Mouse (Mus musculus): ENCODE data around the gene Mpz.

Mpz gene

DNA sequence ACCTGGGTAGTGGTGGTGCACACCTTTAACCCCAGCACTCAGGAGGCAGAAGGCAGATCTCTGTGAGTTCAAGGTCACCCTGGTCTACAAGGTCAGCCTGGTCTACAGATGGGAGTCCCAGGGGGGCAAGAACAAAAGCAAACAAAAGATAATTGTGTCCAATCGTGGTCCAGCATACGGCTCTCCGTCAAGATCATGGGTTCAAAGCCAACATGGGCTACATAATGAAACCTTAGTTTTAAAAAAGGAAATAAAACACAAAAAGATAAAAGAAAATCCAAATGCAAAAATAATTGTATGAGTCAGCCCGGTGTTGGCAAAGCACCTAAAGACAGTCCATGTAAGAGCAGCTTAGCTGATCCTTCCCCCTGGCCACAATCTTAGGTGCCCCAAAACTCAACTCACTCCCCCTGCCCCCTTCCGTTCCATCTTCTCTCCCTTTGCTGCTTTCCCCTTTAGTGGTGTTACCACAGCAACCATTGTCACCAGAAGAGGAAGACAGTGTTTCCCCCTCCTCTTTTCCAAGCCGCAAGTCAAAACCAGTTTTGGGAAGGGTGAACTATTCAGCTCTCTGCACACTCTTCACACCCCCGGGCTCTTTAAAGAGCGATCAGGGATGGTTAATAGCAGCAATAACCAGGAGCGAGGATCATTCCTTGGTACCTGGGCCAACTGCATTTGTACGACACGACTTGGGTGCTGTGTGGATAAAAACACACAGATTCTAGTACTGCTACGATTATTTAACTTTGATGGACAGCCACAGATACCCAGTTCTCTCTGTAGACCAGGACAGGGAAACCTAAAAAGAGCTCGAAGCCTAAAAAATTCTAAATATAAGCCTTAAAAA is 37.6 kb downstream of the Mpz start:
- DNase-seq (ENCODE audit: low spot score in 2 of 2), result no peak

GRCm38 (mm10) chr1:171189046-171189445 is 38.5 kb downstream of the Mpz start:
- no peak for DNase-seq (ENCODE audit: low spot score in 2 of 2)

DNA sequence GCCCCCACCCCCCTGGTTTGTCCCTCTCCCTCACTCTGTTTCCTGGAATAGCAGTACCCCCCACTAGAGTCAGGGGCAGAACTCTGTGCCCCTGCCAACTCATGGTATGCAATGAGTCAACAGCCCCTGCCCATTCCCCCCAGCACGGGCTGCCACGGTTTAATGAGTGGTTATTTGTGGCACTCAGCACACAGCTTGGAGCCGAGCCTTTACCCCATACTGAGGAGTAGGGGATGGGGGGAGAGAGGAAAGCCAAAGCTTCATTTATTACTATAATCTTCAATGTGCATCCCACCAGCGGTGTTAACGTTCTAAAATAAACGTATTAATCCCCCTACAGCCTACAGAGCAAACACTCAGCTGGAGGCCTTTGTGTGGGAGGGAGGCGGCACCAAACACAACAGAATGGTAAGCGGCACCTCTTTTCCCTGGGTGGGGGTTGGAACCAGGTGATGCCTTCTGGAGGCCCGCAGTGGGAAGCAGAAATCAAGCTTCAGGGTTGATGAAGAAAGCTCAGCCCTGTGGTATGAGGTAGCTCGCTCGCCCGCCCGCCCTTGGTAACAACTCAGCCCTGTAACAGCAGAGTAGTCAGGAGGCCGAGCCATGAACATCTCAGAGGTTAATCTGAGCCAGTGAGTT is 39.1 kb downstream of the Mpz start:
- DNase-seq (ENCODE audit: low spot score in 2 of 2), result no peak

- no peak for DNase-seq (ENCODE audit: low spot score in 2 of 2)
These were observed 40.3 kb downstream of the Mpz start for GRCm38 (mm10) chr1:171190832-171191231.

GRCm38 (mm10) chr1:171192283-171192682 is 41.8 kb downstream of the Mpz start:
- DNase-seq (ENCODE audit: low spot score in 2 of 2), result no peak

- DNase-seq (ENCODE audit: low spot score in 2 of 2), result no peak
These were observed 42.8 kb downstream of the Mpz start for GRCm38 (mm10) chr1:171193093-171193840.

DNA sequence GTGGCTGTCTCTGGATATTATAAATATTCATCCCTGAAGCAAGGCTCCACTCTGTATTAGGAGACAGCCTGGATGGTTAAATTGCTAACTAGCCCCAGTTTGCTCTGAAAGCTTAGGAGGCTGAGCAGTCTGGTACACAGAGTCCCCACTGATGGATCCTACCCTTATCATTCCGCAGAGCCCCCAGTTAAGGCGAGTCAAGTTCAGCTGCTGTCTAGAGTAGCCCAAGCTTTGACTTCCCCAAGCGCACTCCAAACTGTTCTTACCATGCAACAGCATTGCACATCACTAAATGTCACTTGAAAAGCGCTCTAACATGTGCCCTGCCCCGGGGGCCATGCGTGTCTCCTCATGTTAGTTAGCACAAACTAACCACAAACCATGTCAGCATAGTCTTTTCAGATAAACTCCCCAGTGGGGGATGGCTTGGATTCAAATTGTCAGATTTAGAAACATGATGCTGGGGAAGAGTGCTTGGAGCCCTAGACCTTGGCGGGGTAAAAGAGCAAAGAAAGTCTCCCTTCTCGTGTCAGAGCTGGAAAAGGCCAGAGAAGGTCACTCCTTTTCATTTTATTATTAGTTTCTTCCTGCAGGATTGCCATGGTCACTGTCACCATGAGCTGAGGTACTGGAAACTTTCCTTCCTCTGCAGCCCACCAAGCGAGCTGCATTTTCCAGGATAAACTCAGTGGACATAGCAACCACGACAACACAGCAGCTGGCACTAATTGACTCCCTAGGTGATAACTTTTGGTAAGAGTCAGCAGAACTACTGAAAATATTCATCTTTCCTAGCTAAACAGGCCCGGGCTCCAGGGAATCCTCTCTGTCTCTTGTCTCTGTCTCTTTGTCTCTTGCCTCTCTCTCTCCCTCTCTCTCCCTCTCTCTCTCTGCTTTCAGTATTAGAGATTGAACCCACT is 43.7 kb downstream of the Mpz start:
- no peak for DNase-seq (ENCODE audit: low spot score in 2 of 2)

DNA sequence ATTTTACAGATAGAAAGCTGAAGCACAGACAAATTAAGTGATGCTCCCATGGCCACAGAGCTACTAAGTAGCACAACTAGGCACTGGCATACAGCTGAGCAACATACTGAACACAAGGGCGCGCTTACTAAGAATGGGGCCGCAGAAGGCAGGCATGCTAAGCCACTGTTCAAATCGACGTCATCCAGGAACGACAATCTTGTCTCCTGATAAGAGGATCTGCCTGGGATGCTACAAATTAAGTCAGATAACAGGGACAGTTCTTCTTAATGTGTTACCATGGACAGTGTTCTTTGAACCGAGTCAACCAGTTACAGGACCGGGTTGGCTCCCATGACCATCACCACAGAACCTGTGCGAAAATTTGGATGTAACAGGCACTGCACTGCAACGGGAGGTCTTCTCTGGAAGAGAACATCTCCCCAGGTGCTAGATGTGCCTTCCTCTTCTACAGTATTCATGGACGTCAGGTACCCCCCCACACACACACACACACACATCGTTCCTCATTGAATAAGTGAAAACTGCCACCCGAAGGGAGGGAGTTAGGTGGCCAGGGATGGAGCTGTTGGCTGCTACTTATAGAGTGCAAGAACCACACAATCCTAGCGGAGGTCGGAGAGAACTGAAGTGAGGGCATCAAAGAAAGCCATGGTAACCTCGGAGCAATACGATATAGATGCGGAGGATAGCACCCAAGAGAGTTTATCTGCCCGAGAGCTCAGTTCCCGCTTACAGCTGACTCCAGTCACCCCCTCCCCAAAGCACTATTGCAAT is 44.7 kb downstream of the Mpz start:
- DNase-seq (ENCODE audit: low spot score in 2 of 2), result no peak

DNA sequence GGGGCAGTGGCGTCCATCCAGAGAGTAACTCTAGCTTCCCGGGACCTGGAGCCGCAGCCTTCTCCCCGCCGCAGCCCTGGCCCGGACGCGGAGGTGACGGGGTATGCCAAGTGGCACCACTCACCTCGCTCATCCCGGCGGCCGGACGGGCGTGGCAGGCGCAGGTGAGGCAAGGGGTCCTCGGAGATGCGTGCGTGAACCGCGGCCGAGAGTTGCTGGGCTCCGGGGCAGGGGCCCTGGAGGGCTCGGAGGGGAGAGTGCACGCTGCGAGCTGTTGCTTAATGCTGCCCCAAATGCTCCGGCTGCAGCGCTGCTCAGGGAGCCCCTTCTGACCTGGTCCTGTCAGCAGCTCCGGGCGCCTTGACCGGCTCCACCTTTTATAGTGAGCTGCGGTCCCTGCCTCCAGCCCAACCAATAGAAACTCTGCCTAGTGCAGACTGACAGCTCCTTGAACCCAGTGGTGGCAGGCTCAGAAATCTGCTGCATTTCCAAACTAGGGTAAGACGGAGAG is 45.4 kb downstream of the Mpz start, which contains the start of gene Pcp4l1:
Pcp4l1 (minus strand) TSS at position 382 of the 511 bp plus-strand sequence.
- peak; percentile 22 to 27 for DNase-seq (ENCODE audit: low spot score in 2 of 2)

DNA sequence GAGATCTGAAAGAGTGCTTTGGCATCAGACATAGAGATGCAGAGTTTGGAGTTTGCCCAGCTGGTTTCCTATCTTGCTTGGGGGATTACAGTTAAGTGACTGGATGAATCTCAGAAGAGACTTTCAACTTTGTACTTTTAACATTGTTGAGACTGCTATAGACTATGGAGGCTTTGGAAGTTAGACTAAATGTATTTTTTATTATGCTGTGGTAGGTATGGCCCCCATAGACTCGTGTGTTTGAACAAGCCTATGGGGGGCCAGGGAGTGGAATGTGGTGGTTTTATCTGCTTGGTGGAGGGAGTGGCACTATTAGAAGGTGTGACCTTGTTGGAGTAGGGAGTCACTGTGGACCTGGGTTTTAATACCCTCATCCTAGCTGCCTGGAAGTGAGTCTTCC is 49.0 kb downstream of the Mpz start:
- no peak for DNase-seq (ENCODE audit: low spot score in 2 of 2)

GRCm38 (mm10) chr1:171200769-171201168 is 50.3 kb downstream of the Mpz start:
- DNase-seq (ENCODE audit: low spot score in 2 of 2), result no peak

DNA sequence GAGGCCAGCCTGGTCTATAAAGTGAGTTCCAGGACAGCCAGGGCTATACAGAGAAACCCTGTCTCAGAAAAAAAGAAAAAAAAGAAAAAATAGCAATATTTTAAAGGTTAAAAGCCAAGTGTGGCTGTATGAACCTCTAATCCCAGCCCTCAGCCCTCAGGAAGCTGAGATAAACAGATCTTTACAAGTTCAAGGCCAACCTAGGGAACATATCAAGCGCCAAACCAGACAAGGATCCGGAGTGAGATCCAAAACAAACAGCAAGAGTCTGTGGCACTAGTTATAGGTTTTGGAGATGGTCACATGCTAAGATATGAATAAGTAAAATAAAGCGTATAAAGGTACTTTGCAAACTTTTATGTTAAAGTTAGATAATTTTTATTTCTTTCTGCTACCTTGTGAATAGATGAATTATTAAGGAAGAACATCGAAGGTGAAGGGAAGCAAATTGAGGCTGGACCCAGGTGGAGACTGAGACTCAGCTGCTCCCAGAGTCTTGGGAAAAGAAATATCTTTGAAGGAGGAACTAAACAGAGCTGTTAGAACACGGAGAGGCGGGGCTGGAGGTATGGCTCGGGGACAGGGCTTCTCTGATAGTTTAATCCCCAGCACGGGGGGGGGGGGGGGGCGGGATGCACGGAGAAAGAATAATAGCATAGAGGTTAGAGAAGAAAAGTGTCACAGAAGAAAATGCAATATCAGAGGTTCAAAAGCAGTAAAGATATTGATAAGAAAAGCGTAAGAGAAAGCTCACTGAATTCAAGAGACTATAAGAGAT is 53.1 kb downstream of the Mpz start:
- DNase-seq (ENCODE audit: low spot score in 2 of 2), result no peak

- DNase-seq (ENCODE audit: low spot score in 2 of 2), result no peak
These were observed 53.7 kb downstream of the Mpz start for GRCm38 (mm10) chr1:171204249-171204644.

DNA sequence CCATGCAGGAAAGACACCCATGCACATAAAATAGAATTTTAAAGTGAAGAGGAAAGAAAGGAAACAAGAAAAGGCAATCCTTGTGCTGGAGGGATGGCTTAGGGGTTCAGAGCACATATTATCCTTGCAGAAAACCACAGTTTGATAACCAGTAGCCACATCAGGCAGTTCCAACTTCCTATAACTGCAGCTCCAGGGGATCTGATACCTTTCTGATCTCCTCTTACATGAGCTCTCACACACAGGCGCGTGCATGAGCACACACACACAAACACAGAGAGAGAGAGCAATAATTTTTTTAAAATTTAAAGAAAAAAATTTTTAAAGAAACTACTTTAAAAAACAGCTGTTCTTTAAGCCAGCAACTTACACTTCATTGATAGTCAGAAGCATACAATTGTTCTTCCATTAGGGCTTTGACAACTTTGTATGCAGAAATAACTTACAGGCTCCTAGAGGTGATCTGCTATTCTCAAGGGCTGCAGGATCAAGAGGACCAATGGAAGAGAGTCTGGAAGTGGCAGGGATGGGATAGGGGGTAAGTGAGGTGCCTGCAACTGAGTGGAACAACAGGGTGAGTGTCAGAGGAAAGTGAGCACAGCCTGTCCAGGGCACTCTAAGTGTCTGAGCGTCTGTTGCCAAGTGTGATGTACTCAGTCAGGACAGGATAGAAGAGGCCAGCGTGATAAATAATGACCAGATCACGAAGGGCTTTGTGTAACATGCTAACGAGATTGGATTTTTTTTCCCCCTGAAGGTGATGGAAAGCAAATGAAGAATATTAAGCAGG is 55.4 kb downstream of the Mpz start:
- DNase-seq (ENCODE audit: low spot score in 2 of 2), result no peak

DNA sequence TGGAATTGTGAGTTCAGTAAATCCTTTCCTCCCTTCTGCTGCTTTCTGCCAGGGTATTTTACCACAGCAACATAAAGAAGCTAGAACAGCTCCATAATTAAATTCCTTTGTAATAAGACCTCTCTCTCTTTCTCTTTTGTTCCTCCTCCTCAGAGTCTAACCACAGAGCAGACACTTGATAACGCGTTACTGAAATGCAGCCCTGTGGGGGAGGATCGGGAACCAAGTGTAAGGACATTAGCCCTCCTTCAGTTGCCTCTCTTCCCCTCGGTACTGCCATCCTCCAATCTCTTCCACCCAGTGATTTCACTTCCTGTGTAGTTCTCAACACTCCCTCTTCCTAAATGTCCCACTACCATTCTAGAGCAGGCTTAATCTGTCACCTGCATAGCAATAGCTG is 58.9 kb downstream of the Mpz start:
- DNase-seq (ENCODE audit: low spot score in 2 of 2), result no peak

Data from urinary bladder, adult 18-20 months (tissue).